Mouse (Mus musculus) megakaryocyte-erythroid progenitor cell, adult 5-6 weeks (primary cell): ENCODE results near the gene Chat. TPM values are rescaled to one million over a fixed set of nuclear protein-coding genes. Genes with fewer than 3 reads are reported as not detected.

Experiments used
- ATAC-seq: replicated peaks from 2 replicates; pipeline ENCODE4 v1.8.0; 2016; ENCODE audit warnings: mild to moderate bottlenecking, inconsistent platforms; ENCODE audit not compliant: severe bottlenecking, poor library complexity, low FRiP score, low TSS enrichment
- total RNA-seq, 2 experiments: library from RNA; stranded (forward) in 1 of 2; stranded (reverse) in 1 of 2; fragments of 200-1000, 215-1000 nt in 1 of 2; fragments of >200 nt in 1 of 2; fragmentation: Nextera tagmentation in 1 of 2; gene quantifications; 2 replicates each; pipeline ENCODE4 v1.2.3; 2014 to 2017

Chat gene
- total RNA-seq, 2 experiments from 2014 or later = not detected

DNA sequence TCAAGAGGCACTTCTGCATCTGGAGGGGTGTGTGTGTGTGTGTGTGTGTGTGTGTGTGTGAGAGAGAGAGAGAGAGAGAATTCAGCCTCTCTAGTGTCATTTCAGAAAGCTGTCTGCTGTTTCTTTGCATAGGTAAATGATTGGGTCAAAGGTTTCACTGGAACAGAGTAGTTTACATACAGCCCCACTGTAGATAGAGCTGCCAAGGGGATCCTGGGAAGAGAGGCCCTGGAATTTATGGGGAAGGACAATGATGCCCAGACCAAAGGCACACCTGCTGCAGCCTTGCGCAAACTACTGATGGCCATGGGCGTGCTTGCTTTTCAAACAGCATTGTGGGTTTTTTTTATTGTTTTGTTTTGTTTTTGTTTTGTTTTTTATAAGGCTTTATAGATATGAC, 93.3 kb downstream of the Chat start:
- ATAC-seq = no peak

DNA sequence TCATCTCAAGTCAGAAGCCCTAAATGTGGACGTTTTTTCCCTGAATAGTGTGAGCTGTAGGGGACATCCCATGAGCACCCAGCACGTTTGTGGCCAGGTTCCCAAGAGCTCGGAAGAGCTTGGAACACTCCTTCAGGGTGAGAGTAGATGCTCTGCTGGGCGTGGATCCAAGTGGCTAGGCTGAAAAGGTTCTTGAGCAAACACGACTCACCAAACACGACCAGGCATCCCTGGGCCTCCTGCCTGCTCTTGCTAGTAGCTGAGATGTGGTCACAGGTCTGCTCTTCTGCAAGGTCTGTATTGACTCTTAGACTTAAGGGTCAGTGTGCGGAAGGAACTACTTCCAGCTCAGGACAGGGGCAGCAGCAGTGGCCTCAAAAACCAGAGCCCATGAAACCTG, 96.0 kb downstream of the Chat start:
- ATAC-seq = no peak

GRCm38 (mm10) chr14:32364359-32364758, 101.4 kb downstream of the Chat start:
- no peak for ATAC-seq

Other genes starting within 250 kb of the Chat start
- gene Ogdhl, start 144.0 kb downstream of the Chat start, total RNA-seq (2014; fragmentation: Nextera tagmentation) = 0.33 TPM in 1 of 2 replicates, not detected in the other
- not detected in 2 replicates for gene Ogdhl, start 144.0 kb downstream of the Chat start, total RNA-seq (2017)
- not detected in 2 replicates for gene 1700024G13Rik, start 77.6 kb downstream of the Chat start, total RNA-seq (2014; fragmentation: Nextera tagmentation)
- gene 1700024G13Rik, start 77.6 kb downstream of the Chat start, total RNA-seq (2017) = not detected in 2 replicates
- gene Slc18a3, start 1.1 kb downstream of the Chat start, total RNA-seq (2014; fragmentation: Nextera tagmentation) = not detected in 2 replicates
- gene Slc18a3, start 1.1 kb downstream of the Chat start, total RNA-seq (2017) = not detected in 2 replicates
- gene Ercc6, start 47.5 kb upstream of the Chat start, total RNA-seq (2014; fragmentation: Nextera tagmentation) = 22.7 TPM in 2 replicates
- 20.9 and 27.3 TPM in 2 replicates for gene Ercc6, start 47.5 kb upstream of the Chat start, total RNA-seq (2017)
- gene Prrxl1, start 133.4 kb upstream of the Chat start, total RNA-seq (2014; fragmentation: Nextera tagmentation) = not detected in 2 replicates
- not detected in 2 replicates for gene Prrxl1, start 133.4 kb upstream of the Chat start, total RNA-seq (2017)
- not detected in 2 replicates for gene 3425401B19Rik, start 219.3 kb upstream of the Chat start, total RNA-seq (2014; fragmentation: Nextera tagmentation)
- gene 3425401B19Rik, start 219.3 kb upstream of the Chat start, total RNA-seq (2017) = not detected in 2 replicates